Mouse (Mus musculus) ovary, postnatal 14 days (tissue): ENCODE results near the gene Slc26a8.

Experiments used
- DNase-seq: peaks from one replicate; pipeline ENCODE4 v3.0.0; 2022; ENCODE audit warnings: low spot score

The Slc26a8 gene

DNA sequence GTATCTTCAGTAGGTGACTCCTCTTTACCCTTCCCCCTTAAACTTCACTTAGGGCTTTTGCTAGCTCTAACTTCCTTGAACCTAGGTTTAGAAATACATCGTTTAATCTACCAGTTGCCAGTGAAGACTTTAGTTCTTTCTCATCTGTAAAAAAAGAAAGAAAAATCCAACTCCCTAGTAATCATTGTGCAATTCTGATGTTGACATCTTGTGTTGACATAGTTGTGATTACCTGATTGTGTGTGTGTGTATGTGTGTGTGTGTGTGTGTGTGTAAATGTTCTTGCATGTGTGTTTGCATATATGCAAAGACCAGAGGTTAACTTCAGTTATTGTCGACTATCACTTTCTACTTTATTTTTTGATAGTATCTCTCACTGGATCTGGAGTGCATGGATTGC is 8.6 kb upstream of the Slc26a8 start:
- no peak for DNase-seq

DNA sequence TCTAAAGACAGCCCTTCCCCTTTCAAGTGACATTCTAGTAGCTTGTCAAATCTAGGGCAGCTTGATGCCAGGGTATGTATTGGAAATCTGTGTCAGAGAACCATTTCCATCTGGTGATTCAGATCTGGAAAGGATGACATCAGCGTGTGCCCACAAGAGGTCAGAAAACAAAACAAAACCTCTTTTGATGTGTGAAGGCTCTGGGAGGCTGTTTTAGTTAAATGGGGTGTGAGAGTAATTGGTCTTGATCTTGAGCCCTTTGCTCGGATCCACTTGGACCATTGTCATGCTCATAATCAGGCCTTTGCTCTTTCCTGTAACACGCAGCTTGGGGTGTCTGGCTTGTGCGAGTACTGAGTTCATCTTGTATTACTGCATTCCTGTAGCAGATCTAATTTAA is 8.2 kb upstream of the Slc26a8 start:
- DNase-seq, result no peak

DNA sequence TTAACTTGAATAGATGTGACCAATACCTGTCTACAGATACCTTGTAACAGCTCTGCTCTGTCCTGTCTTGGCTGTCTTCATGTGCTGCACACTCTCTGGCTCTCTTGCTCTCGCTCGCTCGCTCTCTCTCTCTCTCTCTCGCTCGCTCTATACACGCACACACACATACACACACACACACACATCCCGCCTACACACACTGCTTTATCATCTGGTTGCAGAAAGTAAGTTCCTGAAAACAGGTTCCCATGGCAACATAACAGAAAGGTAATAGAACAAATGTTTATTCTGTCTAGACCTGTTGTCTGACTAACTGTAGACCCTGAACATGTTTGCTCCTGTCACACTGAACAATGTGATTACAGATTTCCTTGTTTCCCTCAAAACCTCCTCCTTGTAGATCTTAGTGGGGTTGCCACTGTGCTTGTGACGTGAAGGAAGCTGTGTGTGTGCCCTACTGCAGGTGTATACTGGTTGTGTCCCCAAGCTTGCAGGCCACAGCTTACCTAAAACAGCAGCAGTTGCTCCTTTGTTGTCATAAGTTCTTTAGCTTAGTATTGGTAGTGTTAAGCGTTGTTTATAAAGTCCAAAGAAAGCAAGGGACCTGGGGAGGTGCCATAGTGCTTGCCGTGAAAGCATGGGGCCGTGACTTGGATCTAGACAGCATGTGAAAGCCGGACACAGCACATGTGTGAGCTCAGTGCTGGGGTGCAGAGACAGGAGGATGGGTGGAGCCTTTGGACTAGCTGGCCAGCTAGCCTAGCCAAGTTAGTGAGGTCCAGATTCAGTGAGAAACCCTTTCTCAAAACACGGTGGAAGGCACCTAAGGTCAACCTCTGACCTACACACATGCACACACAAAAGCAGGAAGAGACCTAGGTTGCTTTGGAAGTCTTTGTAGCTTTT is 7.5 kb upstream of the Slc26a8 start:
- DNase-seq, result no peak

DNA sequence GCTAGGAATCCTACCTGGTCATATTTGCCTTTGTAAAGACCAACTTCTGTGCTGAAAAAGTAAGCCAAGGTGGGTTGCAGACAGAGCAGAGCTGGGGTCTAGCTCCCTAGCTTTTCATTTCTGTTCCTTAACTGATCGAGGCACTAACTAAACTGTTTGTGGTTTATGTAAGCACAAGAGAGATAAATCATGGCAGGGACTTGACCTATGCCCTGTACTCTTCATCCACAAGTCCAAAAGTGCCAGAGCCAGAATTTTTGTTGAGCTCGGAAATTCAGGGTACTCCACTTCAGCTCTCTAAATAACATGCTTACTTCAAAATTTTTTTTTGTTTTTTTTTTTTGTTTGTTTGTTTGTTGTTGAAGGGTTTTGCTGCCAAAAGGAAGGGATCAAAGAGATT is 6.6 kb upstream of the Slc26a8 start:
- DNase-seq, result no peak

DNA sequence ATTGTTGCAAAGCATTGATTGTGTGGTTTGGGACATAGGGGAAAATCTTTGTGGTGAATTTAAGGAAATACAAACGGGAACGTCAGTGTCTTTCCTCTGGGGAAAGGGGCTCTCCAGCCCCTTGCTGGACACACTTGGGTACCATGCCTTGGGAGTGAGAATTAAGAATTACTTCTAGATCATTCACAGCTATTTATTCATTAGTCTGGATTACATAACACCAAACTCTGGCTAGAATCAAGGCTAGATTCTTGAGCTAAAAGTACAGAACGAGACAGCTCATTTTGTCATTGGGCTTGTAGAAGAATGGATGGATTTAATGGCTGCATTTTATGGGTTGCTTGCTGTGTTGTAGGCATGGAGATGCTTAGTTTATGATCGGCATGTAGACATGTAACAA is 4.8 kb upstream of the Slc26a8 start:
- DNase-seq, result no peak

DNA sequence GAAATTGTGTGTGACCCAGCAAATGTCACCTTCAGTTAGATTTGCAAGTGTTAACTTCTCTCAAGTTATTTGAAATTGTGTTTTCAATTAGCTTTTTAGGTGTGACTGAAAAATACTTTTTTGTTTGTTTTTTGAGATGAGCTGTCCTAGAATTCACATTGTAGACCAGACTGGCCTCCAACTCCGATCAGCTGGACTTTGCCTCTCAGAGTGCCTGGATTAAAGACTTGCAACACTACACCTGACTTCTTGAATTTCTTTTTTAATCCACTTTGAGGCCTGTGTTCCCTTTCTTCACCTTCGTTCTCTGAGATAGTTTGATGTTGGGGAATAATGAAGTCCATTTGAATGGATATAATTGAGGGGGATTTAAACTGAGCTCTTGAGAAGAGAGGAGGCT is 4.0 kb upstream of the Slc26a8 start:
- DNase-seq, result no peak

DNA sequence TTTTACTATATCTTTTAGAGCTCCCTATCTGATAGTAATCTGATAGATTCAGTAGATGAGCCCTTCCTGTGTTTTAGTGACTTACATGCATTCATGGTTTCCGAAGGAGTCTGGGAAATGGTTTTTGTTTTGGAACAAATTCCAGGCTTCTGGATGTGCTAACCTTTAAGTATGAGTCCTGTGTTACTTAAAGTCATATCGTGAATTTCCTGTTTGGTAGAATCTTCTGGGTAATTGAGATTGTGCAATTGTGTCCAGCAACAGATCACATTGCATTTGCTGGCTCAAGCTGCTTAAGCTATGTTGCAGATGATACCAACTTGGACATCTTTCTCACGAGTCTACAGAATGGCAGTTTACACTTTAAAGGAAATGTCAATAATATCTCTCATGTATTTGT is 3.1 kb upstream of the Slc26a8 start:
- DNase-seq, result no peak

DNA sequence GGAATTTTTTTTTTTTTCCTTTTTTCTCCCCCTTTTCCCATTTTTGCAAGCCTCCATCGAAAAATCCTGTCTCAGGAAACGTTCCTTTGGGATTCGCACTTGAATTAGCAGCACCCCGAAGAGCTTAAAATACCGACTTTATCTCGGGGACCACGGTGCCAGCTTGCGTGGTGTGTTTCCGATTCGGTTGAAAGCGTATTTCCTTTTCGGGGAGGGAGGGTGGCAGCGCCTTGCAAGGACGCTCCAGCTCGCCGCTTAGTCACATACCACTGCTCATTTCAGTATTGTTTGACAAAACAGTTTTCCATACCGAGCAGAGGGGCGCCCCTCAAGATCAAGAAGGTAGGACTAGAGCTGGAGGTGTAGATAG is 2.3 kb upstream of the Slc26a8 start:
- DNase-seq, result no peak

DNA sequence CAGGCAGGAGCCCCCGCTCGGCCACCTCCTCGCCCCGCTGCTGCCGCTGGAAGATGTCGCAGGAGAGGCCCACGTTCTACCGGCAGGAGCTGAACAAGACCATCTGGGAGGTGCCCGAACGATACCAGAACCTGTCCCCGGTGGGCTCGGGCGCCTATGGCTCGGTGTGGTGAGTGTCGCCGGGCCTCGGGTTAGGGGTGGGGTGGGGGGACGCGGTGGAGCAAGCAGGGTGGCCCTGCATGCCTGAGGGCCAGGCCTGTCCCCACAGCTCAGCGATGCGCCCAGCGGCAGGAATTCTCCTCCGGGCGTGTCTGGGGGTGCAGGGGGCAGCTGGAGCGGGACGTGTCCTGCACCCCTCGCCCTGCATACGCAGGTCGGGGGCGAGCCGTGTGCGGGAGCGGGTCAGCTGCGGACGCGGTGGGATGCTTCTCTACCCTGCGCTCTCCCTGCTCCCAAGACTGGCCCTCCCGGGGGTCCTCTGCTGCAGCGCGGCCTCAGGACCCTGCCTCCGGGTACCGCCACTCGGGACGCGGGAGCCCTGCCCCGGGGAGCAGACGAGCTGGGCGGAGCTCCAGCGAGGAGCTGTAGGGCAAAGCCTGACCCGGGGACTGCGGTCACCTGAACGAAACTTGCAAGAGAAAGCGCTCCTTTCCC is 1.8 kb upstream of the Slc26a8 start:
- peak; percentile 47 for DNase-seq

DNA sequence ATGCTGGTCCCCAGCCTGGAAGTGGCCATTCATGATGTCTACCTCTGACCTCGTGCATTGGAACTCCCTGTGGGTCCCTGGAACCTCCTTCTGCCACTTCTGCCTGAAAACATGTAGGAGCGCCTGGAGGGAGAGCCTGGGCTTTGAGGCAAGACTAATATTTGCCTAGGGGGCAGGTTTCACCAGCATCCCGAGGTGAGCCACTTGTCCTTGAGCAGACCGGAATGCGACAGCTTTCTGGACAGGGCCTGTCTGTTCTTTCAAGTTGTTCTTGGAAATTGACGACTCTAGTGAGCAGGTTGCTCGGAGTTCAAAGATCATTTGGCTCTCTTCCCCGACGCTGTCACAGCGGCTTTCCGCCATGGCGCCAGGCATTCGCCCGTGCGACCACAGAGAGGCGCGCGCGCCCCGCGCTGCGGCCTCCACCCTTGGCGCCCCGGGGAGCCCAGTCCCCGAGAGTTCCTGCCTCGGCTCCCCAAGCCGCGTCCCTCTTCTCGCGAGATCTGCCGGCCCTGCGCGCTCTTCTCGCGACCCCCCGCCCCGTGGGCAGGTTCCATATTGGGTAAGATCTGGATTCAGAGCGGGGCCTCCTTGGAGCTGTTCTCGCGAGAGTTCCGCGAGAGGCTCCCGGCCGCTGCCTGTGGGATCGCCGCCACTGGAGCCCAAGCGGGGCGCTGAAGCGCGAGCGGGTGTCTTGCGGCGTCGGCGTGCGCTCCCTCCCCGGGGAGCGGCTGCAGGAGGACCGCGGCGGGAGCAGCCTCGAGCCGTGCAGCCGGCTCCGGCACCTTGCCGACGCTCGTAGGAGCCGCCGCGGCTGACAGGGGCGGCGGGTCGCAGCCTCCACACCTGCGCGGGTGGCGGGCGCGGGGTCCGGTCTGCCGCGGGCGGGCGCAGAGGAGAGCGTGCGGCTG is 998 bp upstream of the Slc26a8 start, which contains the start of gene Mapk14:
Gene Mapk14, plus strand, starts transcription at position 554 of the 911 bp plus-strand sequence.
- peak; percentile 98 for DNase-seq

DNA sequence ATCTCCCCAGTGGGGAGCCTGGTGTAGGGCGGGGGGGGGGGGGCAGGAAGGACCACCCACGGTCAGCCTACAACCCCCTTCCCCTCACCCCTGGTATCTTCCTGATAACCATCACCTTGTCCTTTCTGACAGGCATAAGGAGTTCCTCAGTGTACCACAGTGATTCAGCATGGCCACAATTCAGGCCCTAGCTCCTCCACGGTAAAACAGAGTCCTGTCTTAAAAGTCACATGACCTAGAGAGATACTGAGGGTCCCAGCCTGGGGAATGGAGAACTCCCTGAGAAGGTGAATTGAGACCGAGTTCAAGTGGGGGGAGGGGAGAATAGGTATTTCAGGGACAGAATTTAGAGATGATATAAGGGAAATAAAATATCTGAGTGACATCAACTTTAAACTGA is 2.7 kb downstream of the Slc26a8 start:
- DNase-seq, result no peak

DNA sequence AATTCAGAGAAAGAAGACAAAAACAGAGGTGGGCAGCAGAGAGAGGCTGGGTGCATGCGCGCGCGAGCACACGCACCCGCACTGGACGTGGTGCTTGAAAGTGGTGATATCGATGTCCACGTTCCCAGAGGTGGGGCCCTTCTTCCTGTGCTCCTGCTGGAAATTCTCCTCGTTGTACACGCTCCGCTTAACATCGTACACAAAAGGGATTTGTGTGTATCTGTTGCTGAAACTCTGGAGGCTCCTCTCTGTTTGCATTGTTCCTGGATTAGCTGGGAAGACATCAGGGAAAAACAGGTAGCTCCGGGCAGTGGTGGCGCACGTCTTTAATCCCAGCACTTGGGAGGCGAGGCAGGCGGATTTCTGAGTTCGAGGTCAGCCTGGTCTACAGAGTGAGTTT is 5.4 kb downstream of the Slc26a8 start:
- DNase-seq, result no peak

DNA sequence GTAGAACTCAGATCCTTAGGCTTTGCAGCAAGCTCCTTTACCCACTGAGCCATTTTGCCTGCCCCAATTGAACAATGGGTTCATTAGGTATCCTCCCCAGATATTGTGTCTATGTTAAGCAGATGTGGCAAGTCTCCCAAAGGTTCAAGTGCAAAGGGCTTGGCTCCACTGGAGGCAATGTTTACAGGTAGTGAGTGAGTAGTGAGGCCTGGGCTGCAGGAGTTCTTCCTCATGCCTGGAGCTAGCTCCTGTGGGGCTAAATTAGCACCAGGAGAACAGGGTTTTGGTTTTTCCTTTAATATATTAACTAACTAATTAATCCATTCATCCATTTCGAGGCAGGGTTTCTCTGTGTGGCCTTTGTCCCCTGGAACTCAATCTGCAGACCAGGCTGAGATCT is 6.4 kb downstream of the Slc26a8 start:
- no peak for DNase-seq

DNA sequence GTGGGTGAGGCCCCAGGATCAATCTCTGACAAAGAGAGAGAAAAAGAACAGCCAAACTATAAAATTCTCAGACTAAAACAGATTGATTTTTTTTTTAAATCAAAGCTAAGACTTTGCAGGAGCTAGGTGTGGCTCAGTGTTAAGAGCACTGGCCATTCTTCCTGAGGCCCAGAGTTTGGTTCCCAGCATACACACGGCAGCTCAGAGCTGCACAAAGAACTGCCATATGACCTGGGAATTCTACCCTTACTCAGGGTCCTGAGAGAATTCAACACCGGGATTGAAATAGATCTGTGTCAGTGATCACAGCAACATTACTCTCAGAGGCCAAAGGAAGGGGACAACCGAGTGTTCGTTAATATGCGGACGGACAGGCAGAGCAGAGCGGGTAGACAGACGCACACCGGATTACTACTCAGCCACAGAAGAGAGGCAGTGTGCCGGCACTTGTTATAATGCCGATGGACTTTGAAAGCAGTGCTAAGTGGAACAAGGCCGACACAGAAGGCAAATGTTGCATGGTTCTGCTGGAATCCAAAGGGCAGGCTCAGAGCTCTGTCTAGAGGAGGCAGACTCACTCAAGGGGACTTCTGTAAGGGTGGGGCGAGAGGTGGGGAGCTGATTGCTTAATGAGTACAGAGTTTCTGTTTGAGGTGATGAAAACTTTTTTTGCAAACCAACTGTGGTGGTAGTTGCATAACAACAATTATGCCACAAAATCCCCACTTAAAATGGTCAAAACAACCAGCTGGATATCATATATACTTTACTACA is 7.5 kb downstream of the Slc26a8 start:
- DNase-seq, result no peak

DNA sequence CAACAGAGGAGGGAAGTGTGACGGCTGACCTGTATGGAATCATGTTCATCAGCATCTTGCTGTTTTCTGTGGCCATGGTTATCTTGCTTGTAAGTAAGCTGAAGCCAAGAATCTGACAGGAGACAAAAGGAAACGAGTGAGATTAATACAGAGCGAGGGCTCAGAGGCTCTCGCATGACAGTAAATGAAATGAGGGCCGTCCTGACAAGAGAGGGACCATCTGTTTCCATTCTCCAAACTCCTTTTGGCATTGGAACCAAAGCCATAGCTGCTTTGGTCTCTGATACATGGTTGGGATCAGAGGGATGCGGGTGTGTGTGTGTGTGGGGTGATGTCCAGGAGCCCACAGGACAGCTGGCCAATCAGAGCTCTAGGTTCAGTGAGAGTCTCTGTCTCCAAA is 30.5 kb downstream of the Slc26a8 start:
- no peak for DNase-seq

DNA sequence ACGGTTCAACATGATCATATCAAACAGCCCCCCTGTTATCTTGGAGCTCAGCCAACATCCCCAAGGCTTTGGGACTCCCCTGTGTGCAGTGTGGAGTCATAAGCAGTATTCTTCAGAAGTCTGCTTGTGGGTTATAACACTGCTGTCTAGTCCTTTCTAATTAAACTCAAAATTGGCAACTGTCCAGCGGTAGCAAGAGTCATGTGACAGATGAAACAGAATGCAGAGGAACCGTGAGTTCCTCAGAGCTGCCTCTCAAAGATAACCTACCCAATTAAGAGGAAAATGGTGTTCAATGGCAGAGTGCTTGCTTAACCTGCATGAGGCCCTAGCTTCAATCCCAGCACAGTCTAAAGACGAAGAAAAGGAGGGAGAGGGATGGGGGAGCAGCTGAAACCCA is 32.1 kb downstream of the Slc26a8 start:
- DNase-seq, result no peak

DNA sequence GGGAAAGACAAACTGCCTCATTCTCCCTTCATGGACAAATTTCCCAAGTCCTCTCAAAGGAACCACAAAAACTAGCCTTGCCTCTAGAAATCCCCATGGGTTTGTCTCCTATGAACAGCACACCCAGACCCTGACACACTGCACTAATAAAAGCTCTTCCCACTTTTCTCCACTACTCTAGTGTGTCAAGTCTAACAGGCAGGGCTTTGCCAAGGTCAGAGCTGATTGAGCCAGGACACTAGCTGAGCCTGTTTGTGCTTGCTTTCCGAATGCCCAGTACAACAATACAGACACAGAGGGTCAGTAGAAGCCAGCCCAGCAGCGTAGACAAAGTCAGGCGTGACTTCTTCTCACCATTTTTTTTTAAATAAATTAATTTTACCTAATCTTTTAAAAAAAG is 39.8 kb downstream of the Slc26a8 start:
- DNase-seq, result no peak

DNA sequence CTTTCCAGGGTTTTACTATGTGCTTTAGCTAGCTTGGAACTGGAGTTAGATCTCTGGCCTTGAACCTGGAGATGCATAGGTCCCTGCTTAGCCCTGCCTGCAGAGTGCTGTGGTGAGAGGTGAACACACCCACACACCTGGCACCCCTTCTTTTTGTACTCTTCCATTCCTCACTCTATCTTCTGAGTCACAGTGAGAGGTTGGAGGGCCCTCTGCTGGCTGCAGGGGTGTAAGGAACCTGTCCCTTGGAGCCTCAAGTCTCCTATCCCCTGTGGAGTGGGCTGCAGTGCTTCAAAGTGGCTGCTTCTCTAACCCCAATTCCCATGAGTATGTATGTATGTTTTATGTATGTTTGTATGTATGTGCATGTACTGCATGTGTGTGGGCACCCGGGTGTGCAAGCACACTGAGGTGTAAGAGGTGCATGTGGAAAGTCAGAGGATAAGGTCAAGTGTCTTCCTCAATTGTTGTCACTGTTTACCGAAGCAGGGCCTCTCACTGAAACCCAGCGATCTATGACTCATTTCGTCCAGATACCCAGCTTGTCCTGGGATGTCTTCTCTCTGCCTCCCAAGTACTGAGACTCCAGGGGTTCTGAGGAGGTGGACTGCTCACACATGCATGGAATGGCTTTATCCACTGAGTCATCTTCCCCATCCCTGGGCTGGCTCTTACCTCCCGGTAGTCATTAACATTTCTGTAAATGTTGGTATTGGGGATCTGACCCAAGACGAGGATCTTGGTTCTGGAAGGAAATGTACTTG is 41.2 kb downstream of the Slc26a8 start:
- DNase-seq, result no peak

DNA sequence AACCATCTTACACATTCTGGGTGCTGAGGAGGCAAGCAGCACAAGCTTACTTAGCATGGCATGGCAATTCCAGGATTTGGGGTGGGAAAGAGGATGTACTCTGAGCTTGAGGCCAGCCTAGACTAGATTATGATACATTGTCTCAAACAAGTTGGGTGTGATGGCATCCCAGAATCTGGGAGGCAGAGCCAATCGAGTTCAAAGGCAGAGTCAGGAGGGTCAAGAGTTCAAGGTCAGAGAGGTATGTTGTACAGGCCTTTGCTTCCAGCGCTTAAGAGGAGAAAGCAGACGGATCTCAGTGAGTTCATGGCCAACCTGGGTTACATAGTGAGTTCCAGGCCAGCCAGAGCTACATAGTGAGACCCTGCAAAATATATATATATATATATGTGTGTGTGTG is 43.8 kb downstream of the Slc26a8 start:
- DNase-seq, result no peak

DNA sequence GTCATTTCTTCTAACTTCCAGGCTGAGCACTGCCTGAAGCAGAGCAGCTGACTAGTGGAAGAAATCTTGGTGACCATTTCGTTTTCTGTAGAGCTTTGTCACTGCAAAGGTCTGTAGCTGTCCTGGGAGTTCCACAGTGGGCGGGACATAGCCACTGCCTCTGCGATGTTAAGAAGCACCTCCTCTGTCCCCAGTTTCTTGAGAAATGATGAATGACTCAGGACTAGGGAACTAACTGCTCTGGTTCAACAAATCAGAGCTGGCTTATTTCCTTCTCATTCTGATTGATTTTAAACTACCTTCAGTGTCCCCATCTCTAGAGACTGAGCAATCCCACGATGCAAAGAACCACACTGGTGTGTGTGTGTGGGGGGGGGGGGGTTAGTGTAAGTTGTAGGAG is 45.9 kb downstream of the Slc26a8 start:
- DNase-seq, result no peak

DNA sequence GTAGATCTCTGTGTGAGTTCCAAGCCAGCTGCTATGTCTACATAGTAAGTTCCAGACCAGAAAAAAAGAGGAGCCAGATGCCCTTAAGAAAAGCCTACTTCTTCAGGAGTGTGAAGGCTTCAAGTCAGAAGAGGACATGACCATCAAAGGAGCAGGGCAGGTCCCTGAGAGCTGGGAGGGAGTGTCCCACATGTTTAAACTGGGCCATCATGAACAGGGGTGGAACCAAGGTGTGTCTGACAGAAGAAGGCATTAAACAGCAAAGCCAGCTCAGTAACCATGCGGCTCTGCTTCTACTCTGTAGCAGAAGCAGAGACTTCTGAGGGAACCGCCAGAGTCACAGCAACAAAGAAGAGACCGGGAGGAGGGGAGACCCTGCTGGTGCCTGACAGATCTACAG is 46.3 kb downstream of the Slc26a8 start:
- DNase-seq, result no peak
